Mouse (Mus musculus) erythroblast, embryonic 14.5 days (primary cell): ENCODE results near the gene Gsk3b. TPM values are rescaled to one million over a fixed set of nuclear protein-coding genes. Genes with fewer than 3 reads are reported as not detected.
"Not testable (repeated sequence)": the region's sequence is repeated elsewhere in the genome, so short reads cannot be mapped to it uniquely, and the experiment has no call there.

Source experiments
- H3K27me3 ChIP-seq: 2 replicates; pipeline ENCODE4 v1.6.1; 2012; ENCODE audit warnings: inconsistent platforms; ENCODE audit not compliant: control insufficient read depth
- H3K36me3 ChIP-seq: 2 replicates; pipeline ENCODE4 v1.6.1; 2012; ENCODE audit warnings: mild to moderate bottlenecking, inconsistent platforms; ENCODE audit not compliant: control insufficient read depth
- H3K4me1 ChIP-seq: 2 replicates; pipeline ENCODE4 v1.6.1; 2012; ENCODE audit warnings: inconsistent platforms; ENCODE audit not compliant: control insufficient read depth
- H3K4me3 ChIP-seq: replicated peaks from 2 replicates; pipeline ENCODE3; 2012; ENCODE audit warnings: moderate library complexity, mild to moderate bottlenecking, inconsistent platforms
- H3K9me3 ChIP-seq: 2 replicates; pipeline ENCODE4 v1.6.1; 2012; ENCODE audit warnings: low read length, inconsistent platforms, mixed read lengths; ENCODE audit not compliant: control insufficient read depth
- GATA1 ChIP-seq: IDR thresholded peaks from 2 replicates; pipeline ENCODE4 v1.6.1; 2012; ENCODE audit warnings: low read length, inconsistent platforms, mixed read lengths
- TAL1 ChIP-seq: IDR thresholded peaks from 3 replicates; pipeline ENCODE4 v1.6.1; 2012; ENCODE audit warnings: low read length, inconsistent platforms, mixed read lengths
- polyA plus RNA-seq: library from polyadenylated mRNA; stranded (reverse); fragments of >175 nt; gene quantifications from 2 replicates; pipeline ENCODE4 v1.2.3, GENCODE M21; 2012

Gsk3b gene
- polyA plus RNA-seq, 1 experiment: 0.74 TPM

DNA sequence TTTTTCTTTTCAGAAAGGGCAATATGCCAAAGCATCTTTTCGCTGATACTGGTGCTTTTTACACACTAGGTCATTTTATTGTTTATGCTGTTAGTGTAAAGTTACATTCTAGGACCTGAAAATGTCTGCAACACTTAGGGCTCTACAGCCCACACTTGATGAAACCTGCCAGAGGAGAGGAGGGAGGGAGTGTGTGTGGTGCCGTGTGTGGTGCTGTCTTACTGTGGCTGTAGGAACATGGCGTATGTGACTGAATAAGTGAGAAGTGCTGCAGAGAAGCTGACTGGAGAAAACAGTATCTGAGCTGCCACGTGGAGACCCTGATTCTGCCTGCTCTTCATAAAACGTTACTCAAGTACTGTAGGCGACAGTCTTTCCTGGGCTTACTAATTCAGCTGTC is 103.8 kb downstream of the Gsk3b start:
- Histone ChIP-seq H3K4me1 (no peaks in the 10 kb centered on the region), H3K27me3 (no peaks in the 10 kb centered on the region), H3K9me3 (no peaks in the 10 kb centered on the region), H3K4me3 (no peak overlapping the region), H3K36me3 (peaks cover 83% of the 10 kb centered on the region)
- TF ChIP-seq TAL1: no peak
- TF ChIP-seq GATA1: no peak

DNA sequence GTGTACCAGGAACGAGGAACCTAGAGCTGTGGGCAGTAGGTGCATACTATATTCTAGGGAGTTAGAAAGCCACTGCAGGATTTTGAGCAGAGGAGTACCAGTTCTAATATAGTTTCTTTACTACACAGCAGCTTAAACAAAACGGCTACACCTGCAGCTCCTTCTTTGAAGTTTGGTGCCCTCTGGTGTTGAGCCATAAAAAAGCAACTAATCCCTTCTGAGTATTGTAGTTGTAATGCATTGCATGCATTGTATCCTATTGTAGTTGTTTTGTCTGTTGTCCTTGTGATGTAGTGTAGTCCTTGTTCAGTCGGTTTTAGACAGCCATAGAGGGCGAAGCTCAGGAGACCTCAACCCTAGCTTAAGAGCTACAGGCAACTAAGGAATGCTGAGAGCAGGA is 108.5 kb downstream of the Gsk3b start:
- Histone ChIP-seq H3K4me3 (no peak overlapping the region), H3K27me3 (no peaks in the 10 kb centered on the region), H3K9me3 (no peaks in the 10 kb centered on the region), H3K36me3 (peaks cover 71% of the 10 kb centered on the region), H3K4me1 (no peaks in the 10 kb centered on the region)
- no peak for TF ChIP-seq GATA1
- TF ChIP-seq TAL1: no peak

DNA sequence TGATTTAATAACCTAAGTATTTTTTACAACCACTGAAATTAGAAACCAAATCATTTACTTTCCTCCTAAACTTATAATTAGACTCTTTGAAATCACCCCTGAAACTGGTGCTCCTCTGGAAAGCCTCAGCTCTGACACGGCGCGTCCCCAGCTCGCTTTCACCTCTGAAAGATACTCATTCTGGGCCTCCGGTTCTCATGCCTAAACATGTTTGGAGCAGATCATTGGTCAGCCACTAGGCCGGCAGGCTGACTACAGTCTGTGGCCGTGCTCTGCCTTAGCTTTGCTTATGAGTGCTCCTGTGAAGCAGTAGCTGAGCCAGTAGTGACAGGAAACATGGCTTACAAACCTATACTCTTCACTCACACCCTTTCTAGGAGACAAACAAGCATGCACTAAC is 116.5 kb downstream of the Gsk3b start:
- no peaks in the 10 kb centered on the region for H3K4me1 ChIP-seq
- peaks cover 52% of the 10 kb centered on the region for H3K36me3 ChIP-seq
- H3K27me3 ChIP-seq: no peaks in the 10 kb centered on the region
- TF ChIP-seq GATA1: no peak
- TF ChIP-seq TAL1: no peak
- no peak overlapping the region for H3K4me3 ChIP-seq
- H3K9me3 ChIP-seq: no peaks in the 10 kb centered on the region

DNA sequence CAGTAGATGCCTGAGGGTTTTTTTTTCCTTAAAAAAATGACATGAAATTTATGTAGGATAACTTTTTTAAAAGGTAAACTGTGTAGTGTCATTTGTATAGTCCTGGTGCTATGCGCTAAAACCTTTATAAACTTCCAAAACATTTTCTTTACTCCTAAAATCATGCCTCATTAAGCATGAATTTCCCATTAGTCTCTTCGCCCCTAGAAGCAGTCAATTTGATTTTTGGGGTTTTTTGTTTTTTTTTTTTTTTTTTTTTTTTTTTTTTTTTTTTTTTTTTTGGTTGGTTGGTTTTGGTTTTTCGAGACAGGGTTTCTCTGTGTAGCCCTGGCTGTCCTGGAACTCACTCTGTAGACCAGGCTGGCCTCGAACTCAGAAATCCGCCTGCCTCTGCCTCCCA is 133.7 kb downstream of the Gsk3b start:
- Histone ChIP-seq H3K9me3 (peaks cover 12% of the 10 kb centered on the region), H3K36me3 (peaks cover 56% of the 10 kb centered on the region)
- H3K4me3 ChIP-seq, H3K27me3 ChIP-seq, H3K4me1 ChIP-seq: not testable (repeated sequence)

DNA sequence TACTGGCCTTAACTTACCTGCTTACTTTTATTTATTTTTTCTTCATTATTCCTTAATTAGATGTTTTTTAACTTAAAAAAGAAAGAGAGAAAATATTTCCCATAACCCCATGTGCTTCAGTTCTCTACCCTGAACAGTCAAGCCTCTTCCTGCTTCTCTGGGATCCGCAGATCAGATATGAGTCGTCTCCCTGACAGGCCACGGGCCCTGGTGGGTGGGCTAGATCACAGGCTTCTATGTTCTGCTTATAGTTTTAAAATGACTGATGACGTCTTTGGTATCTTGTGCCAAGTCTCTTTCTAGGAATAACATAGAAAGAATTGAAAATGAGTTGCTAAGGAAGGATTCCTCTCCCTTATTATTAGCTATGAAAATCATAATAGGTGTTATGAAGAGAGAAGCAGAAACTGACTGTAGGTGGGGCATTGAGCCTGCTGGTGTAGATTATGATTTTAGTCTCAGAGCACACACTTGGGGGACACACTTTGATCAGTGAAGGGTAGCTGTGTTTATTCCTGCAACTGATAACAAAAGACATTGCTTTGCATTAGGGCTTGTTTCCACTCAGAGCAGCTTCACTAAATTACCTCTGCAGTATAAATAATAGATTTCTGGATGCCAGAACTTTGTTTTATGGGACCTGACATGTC is 148.3 kb downstream of the Gsk3b start:
- no peak for TF ChIP-seq GATA1
- no peak for TF ChIP-seq TAL1
- H3K4me1 ChIP-seq: peaks cover 5% of the 10 kb centered on the region; the same call in 1 of the 2 replicates

DNA sequence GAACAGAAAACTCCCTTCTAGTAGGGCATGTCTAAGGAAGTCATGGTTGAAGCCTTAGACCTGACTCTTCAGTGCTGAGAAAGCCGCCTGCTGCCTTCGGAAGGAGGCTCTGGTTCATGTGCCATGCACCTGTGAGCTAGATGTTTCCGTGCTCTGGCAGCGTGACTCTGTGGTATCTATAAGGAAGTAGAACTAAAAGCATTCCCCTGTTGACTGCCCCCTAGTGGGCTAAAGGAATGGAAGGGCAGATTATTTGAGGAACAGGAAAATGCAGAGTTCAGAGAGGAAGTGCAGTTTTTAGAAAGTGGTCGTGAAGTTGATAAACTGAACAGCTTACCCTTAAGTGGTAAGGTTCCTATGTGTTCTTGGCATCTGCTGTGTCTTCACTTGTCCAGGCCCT is 150.9 kb downstream of the Gsk3b start:
- TF ChIP-seq GATA1: no peak
- no peak for TF ChIP-seq TAL1
- no peaks in the 10 kb centered on the region for H3K9me3 ChIP-seq
- H3K4me3 ChIP-seq: no peak overlapping the region
- H3K27me3 ChIP-seq: no peaks in the 10 kb centered on the region
- peaks cover 38% of the 10 kb centered on the region for H3K36me3 ChIP-seq
- H3K4me1 ChIP-seq: peaks cover 5% of the 10 kb centered on the region; the same call in 1 of the 2 replicates

More for the DNA sequence above, 148.3 kb downstream of the Gsk3b start:
- Histone ChIP-seq H3K27me3 (no peaks in the 10 kb centered on the region), H3K36me3 (peaks cover 33% of the 10 kb centered on the region), H3K9me3 (no peaks in the 10 kb centered on the region), H3K4me3 (no peak overlapping the region)

DNA sequence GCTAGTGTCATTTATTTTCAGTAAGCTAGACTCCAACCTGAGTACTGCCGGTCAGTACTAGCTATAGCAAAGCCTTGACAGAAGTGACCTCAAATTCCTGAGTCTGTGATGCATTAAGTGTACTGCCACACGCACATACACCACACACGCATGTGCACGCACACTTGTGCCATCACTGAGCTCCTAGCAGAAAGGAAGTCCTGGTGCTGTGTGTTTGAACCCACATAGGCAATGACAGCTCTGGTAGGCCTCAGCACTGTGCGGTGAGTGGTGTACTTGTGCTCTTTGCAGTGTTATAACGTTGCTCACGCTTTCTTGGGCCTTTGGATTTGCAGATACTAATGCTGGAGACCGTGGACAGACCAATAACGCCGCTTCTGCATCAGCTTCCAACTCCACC is 151.4 kb downstream of the Gsk3b start:
- Histone ChIP-seq H3K36me3 (peaks cover 38% of the 10 kb centered on the region), H3K4me1 (peaks cover 5% of the 10 kb centered on the region; the same call in 1 of the 2 replicates), H3K9me3 (no peaks in the 10 kb centered on the region), H3K27me3 (no peaks in the 10 kb centered on the region), H3K4me3 (no peak overlapping the region)
- TF ChIP-seq TAL1: no peak
- TF ChIP-seq GATA1: no peak

DNA sequence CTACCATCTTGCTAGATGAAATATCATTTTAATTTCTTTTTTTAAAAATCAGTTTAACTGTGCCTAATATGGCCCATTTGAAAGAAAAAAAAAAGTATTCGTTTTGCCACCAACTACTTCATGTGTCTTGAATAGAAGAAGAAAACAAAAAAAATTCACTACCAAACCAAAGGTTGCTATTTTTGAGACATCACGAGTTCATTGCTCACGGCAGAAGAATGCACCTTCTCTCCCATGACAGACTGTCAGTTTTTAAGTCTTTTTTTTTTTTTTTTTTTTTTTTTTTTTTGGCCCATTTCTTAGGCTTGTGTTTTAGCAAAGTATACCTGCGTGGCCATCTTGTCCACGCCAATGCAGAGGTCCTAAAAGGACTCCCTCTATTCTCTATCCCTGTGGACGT is 155.3 kb downstream of the Gsk3b start:
- Histone ChIP-seq H3K27me3 (no peaks in the 10 kb centered on the region), H3K4me3 (no peak overlapping the region), H3K9me3 (no peaks in the 10 kb centered on the region), H3K36me3 (peaks cover 27% of the 10 kb centered on the region), H3K4me1 (no peaks in the 10 kb centered on the region)
- no peak for TF ChIP-seq GATA1
- no peak for TF ChIP-seq TAL1

DNA sequence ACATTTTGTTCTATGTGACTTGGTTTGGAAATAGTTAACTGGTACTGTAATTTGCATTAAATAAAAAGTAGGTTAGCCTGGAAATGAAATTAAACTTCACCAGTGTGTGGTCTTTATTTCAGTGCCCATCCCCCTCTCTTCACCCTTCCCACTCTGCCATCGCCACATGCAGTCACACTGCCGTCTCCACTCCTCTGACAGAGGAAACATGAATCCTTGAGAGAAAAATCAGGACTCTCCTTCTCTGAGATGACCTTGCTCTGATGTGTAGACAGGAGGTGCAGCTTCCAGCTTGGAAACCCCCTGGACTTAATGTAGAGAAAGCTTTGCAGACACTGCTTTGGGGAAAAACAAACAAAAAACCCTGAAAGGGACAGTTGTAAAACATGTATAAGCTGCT is 156.6 kb downstream of the Gsk3b start:
- Histone ChIP-seq H3K27me3 (no peaks in the 10 kb centered on the region), H3K9me3 (no peaks in the 10 kb centered on the region), H3K4me1 (no peaks in the 10 kb centered on the region), H3K4me3 (no peak overlapping the region), H3K36me3 (peaks cover 18% of the 10 kb centered on the region)
- TF ChIP-seq GATA1 (no peak), TAL1 (no peak)
